Mouse (Mus musculus): ENCODE data around the gene Apobec2. TPM values are rescaled to one million over a fixed set of nuclear protein-coding genes. Genes with fewer than 3 reads are reported as not detected.

The Apobec2 gene
- total and polyA plus RNA-seq, 3 experiments = 0.21 to 0.70 TPM; not detected in 1

GRCm38 (mm10) chr17:48389442-48389841 lies 43.3 kb downstream of the Apobec2 start:
- dilution Hi-C loops (cut with MboI; ENCODE audit: extremely low pct_ligation_motif_present, extremely low pct_unique_long_range_greater_than_20kb, low sequenced_read_pairs) (no loop called here), in situ Hi-C loops (cut with MboI; ENCODE audit: low pct_ligation_motif_present, low pct_unique_long_range_greater_than_20kb, low sequenced_read_pairs) (no loop called here)
- no peak overlapping the region for H3K4me3 ChIP-seq (replicated peaks in 1 of 3; ENCODE audit: low read depth in 2 of 3, low read length in 2 of 3, poor library complexity in 1 of 3)
- peaks cover 0 to 11% of the 10 kb centered on the region in 2 experiments; a peak in 2 of 4 replicates for H3K4me1 ChIP-seq (ENCODE audit: control insufficient read depth in 1 of 2, insufficient read depth in 2 of 2)
- H3K9ac ChIP-seq (ENCODE audit: insufficient read depth, low read depth) = no peak overlapping the region
- H3K9me3 ChIP-seq (replicated peaks; ENCODE audit: low read length) = no peaks in the 10 kb centered on the region
- H3K4me2 ChIP-seq (ENCODE audit: insufficient read depth, low read depth, poor library complexity, severe bottlenecking) = no peak overlapping the region
- H3K36me3 ChIP-seq (replicated peaks in 1 of 2; ENCODE audit: control insufficient read depth in 1 of 2, insufficient read depth in 1 of 2, low read length in 1 of 2) = peaks cover 68 to 88% of the 10 kb centered on the region in 2 experiments
- TF ChIP-seq SIN3A (IDR thresholded peaks at IDR 0.05; ENCODE audit: low read length) = no peak
- no peak for TF ChIP-seq ETS1 (conservative IDR thresholded peaks at IDR 0.05; ENCODE audit: low read depth, low read length)
- no peak for TF ChIP-seq MEF2A (IDR thresholded peaks at IDR 0.05; ENCODE audit: borderline replicate concordance, low read depth, low read length)
- TF ChIP-seq UBTF (IDR thresholded peaks at IDR 0.05; ENCODE audit: low read depth, low read length) = no peak
- TF ChIP-seq CHD2 (IDR thresholded peaks at IDR 0.05; ENCODE audit: low read length) = no peak
- no peak for TF ChIP-seq GABPA (IDR thresholded peaks at IDR 0.05; ENCODE audit: insufficient replicate concordance, low read depth, low read length)
- no peak for TF ChIP-seq PAX5 (IDR thresholded peaks at IDR 0.05; ENCODE audit: low read length)
- no peak for TF ChIP-seq CHD1 (IDR thresholded peaks at IDR 0.05; ENCODE audit: low read depth, low read length)
- TF ChIP-seq EP300 (IDR thresholded peaks at IDR 0.05; ENCODE audit: low read length) = no peak
- TF ChIP-seq HCFC1 (IDR thresholded peaks at IDR 0.05; ENCODE audit: low read depth, low read length) = no peak
- TF ChIP-seq MAX (IDR thresholded peaks at IDR 0.05; ENCODE audit: low read length) = no peak
- no peaks in the 10 kb centered on the region for H3K79me2 ChIP-seq (replicated peaks; ENCODE audit: control insufficient read depth, extremely low read depth, insufficient read depth, poor library complexity, severe bottlenecking)
- no peak overlapping the region for H3K27ac ChIP-seq (ENCODE audit: insufficient read depth, low read depth)
- H3K27me3 ChIP-seq (replicated peaks) = no peaks in the 10 kb centered on the region
- no peak for DNase-seq (ENCODE audit: extremely low read depth)

- dilution Hi-C loops (cut with MboI; ENCODE audit: extremely low pct_ligation_motif_present, extremely low pct_unique_long_range_greater_than_20kb, low sequenced_read_pairs) (no loop called here), in situ Hi-C loops (cut with MboI; ENCODE audit: low pct_ligation_motif_present, low pct_unique_long_range_greater_than_20kb, low sequenced_read_pairs) (no loop called here)
- H3K9me3 ChIP-seq (replicated peaks; ENCODE audit: low read length) = no peaks in the 10 kb centered on the region
Observed at GRCm38 (mm10) chr17:48388666-48389065, 44.1 kb downstream of the Apobec2 start.

More at GRCm38 (mm10) chr17:48388666-48389065, 44.1 kb downstream of the Apobec2 start:
- peaks cover 63 to 80% of the 10 kb centered on the region in 2 experiments for H3K36me3 ChIP-seq (replicated peaks in 1 of 2; ENCODE audit: control insufficient read depth in 1 of 2, insufficient read depth in 1 of 2, low read length in 1 of 2)
- H3K27me3 ChIP-seq (replicated peaks) = no peaks in the 10 kb centered on the region
- DNase-seq (ENCODE audit: extremely low read depth) = no peak
- TF ChIP-seq JUN (IDR thresholded peaks at IDR 0.05; ENCODE audit: insufficient read depth, low read depth, low read length) = no peak
- TF ChIP-seq ZMIZ1 (IDR thresholded peaks at IDR 0.05; ENCODE audit: low read depth, low read length) = no peak
- no peak for TF ChIP-seq ETS1 (conservative IDR thresholded peaks at IDR 0.05; ENCODE audit: low read depth, low read length)
- no peak for TF ChIP-seq CHD1 (IDR thresholded peaks at IDR 0.05; ENCODE audit: low read depth, low read length)
- TF ChIP-seq MAZ (IDR thresholded peaks at IDR 0.05; ENCODE audit: low read depth, low read length) = no peak
- no peak for TF ChIP-seq MAFK (IDR thresholded peaks at IDR 0.05; ENCODE audit: insufficient replicate concordance, low read length)
- TF ChIP-seq EP300 (IDR thresholded peaks at IDR 0.05; ENCODE audit: low read length) = no peak
- no peak for TF ChIP-seq USF2 (conservative IDR thresholded peaks at IDR 0.05; ENCODE audit: low read depth, low read length)
- no peak for TF ChIP-seq ELF1 (IDR thresholded peaks at IDR 0.05; ENCODE audit: low read depth, low read length)
- TF ChIP-seq IRF4 (IDR thresholded peaks at IDR 0.05; ENCODE audit: low read depth, low read length) = no peak
- no peak for TF ChIP-seq POLR2AphosphoS2 (IDR thresholded peaks at IDR 0.05; ENCODE audit: low read depth, low read length)
- TF ChIP-seq HCFC1 (IDR thresholded peaks at IDR 0.05; ENCODE audit: low read depth, low read length) = no peak
- TF ChIP-seq ZKSCAN1 (IDR thresholded peaks at IDR 0.05; ENCODE audit: borderline replicate concordance, low read depth, low read length) = no peak
- TF ChIP-seq CHD2 (IDR thresholded peaks at IDR 0.05; ENCODE audit: low read length) = no peak
- TF ChIP-seq RAD21 (IDR thresholded peaks at IDR 0.05; ENCODE audit: low read depth, low read length) = no peak
- TF ChIP-seq MAX (IDR thresholded peaks at IDR 0.05; ENCODE audit: low read length) = no peak
- TF ChIP-seq MYC (IDR thresholded peaks at IDR 0.05; ENCODE audit: low read depth, low read length) = no peak
- H3K27ac ChIP-seq (ENCODE audit: insufficient read depth, low read depth) = no peak overlapping the region
- peaks cover 0 to 11% of the 10 kb centered on the region in 2 experiments; a peak in 2 of 4 replicates for H3K4me1 ChIP-seq (ENCODE audit: control insufficient read depth in 1 of 2, insufficient read depth in 2 of 2)
- H3K4me3 ChIP-seq (replicated peaks in 1 of 3; ENCODE audit: low read depth in 2 of 3, low read length in 2 of 3, poor library complexity in 1 of 3) = no peak overlapping the region
- no peak overlapping the region for H3K9ac ChIP-seq (ENCODE audit: insufficient read depth, low read depth)
- no peak overlapping the region for H3K4me2 ChIP-seq (ENCODE audit: insufficient read depth, low read depth, poor library complexity, severe bottlenecking)
- H3K79me2 ChIP-seq (replicated peaks; ENCODE audit: control insufficient read depth, extremely low read depth, insufficient read depth, poor library complexity, severe bottlenecking) = no peaks in the 10 kb centered on the region
